26 mouse cellular contexts compared by ENCODE assay signal in the genomic region with DNA sequence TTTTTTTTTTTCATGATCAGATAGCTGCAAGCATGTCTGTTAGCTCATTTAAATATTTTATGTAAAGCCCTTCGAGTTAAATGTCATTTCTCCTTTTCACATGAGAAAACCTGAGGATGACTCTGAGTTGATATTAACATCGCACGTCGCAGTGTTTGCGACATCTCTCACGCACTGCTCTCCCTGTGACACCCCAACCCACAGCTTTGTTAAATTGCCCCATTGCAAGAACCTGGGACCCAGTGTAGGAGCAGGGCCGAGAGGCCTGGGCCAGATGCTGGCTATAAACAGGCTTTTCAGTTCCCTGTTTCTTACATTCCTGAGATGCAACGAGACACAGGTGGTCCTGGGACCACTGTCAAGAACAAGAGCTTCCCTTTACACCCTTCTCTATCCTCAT. TPM values are rescaled to one million over a fixed set of nuclear protein-coding genes. Genes with fewer than 3 reads are reported as not detected.
DNase-seq lines count a peak whose midpoint lies in the region; ATAC-seq and TF ChIP-seq lines count a peak whose summit lies in the region.
"Had no signal": no experiment of that assay in that cellular context is flagged by ENCODE, and none has a peak within 500 bp of the region (broad histone marks: within the 10 kb centered on the region; RNA-seq: fewer than 3 reads in every experiment).

No protein-coding gene starts in this region.

- TF ChIP-seq CTCF in layer of hippocampus, adult 2 months (conservative IDR thresholded peaks at IDR 0.05): no peak

- 0 out of 2 replicates have a peak overlapping the region, but pooled peaks have one; percentile 10 for H3K9ac ChIP-seq in heart, embryonic 13.5 days
- H3K9ac ChIP-seq: embryonic facial prominence, embryonic 12.5 days; embryonic facial prominence, embryonic 15.5 days; forebrain, postnatal 0 days; hindbrain, embryonic 12.5 days; hindbrain, embryonic 15.5 days had no signal

- no peaks in the 10 kb centered on the region for H3K9me3 ChIP-seq in heart, embryonic 13.5 days
- H3K9me3 ChIP-seq: embryonic facial prominence, embryonic 12.5 days; embryonic facial prominence, embryonic 15.5 days; heart, embryonic 10.5 days; hindbrain, embryonic 12.5 days; hindbrain, embryonic 15.5 days had no signal

- no peaks in the 10 kb centered on the region for H3K36me3 ChIP-seq in heart, embryonic 13.5 days
- H3K36me3 ChIP-seq: embryonic facial prominence, embryonic 12.5 days; embryonic facial prominence, embryonic 15.5 days; heart, embryonic 10.5 days; hindbrain, embryonic 12.5 days; hindbrain, embryonic 15.5 days had no signal

- H3K27me3 ChIP-seq in heart, embryonic 13.5 days (replicated peaks): no peaks in the 10 kb centered on the region
- H3K27me3 ChIP-seq: embryonic facial prominence, embryonic 12.5 days; embryonic facial prominence, embryonic 15.5 days had no signal

- intact Hi-C loops in heart, postnatal 25 days (cut with DNase I): loop anchor here (1.0 kb wide), 1 partner anchor 15 kb away; no protein-coding TSS in a partner anchor

- H3K4me3 ChIP-seq in heart, embryonic 13.5 days: no peak overlapping the region
- no peak overlapping the region for H3K4me3 ChIP-seq in layer of hippocampus, adult 2 months
- H3K4me3 ChIP-seq: embryonic facial prominence, embryonic 12.5 days; embryonic facial prominence, embryonic 15.5 days; gastrocnemius, adult 2 months; heart, embryonic 10.5 days; hindbrain, embryonic 12.5 days; hindbrain, embryonic 15.5 days had no signal

- WGBS in heart, embryonic 13.5 days: 81% methylated on average over 8 of the region's 8 CpGs

- H3K27ac ChIP-seq in heart, embryonic 13.5 days (replicated peaks): no peak overlapping the region
- H3K27ac ChIP-seq in layer of hippocampus, adult 2 months: no peak overlapping the region
- H3K27ac ChIP-seq: embryonic facial prominence, embryonic 12.5 days; embryonic facial prominence, embryonic 15.5 days; heart, embryonic 10.5 days; hindbrain, embryonic 12.5 days; hindbrain, embryonic 15.5 days had no signal

- H3K4me1 ChIP-seq in heart, embryonic 13.5 days: peaks cover 23% of the 10 kb centered on the region

- ATAC-seq in heart, embryonic 13.5 days (ENCODE audit: extremely low read depth, insufficient number of reproducible peaks, low FRiP score, low TSS enrichment): no peak
- ATAC-seq: forebrain, embryonic 14.5 days; forebrain, postnatal 0 days; inflammation-experienced regulatory T-cells, adult 6 months; intestine, embryonic 16.5 days had no signal

- no peak overlapping the region for H3K4me2 ChIP-seq in heart, embryonic 13.5 days
- H3K4me2 ChIP-seq: embryonic facial prominence, embryonic 12.5 days; embryonic facial prominence, embryonic 15.5 days; hindbrain, embryonic 12.5 days; hindbrain, embryonic 15.5 days had no signal

- DNase-seq in heart, postnatal 25 days (ENCODE audit: low spot score): no peak
- peak; percentile 71 for DNase-seq in A20 (ENCODE audit: low read depth, low spot score)
- DNase-seq in CD4-positive, CD25-positive, alpha-beta regulatory T cell, adult 2 months (ENCODE audit: low read depth, low spot score): peak; percentile 51
- DNase-seq in induced T-regulatory cell, adult 2 months (ENCODE audit: low read depth): peak; percentile 45
- no peak for DNase-seq in layer of hippocampus, adult 2 months (ENCODE audit: low spot score in 2 of 2)
- DNase-seq in testis, postnatal 10 days (ENCODE audit: low spot score): no peak
- DNase-seq: adrenal gland, adult 2 months; adrenal gland, postnatal 14 days; cerebellum, adult 11 months; cerebellum, adult 2 months; cerebellum, adult 9-11 months; cerebellum, postnatal 25 days; forebrain, postnatal 0 days; gastrocnemius, adult 2 months; gastrocnemius, postnatal 14 days; heart, adult 18-20 months; heart, postnatal 36 days had no signal

RNA-seq across cellular contexts. Expression of a gene that starts 39.7 kb away (rescaled TPM):
- 46.9 and 48.3 TPM in 2 replicates for polyA plus RNA-seq in heart, embryonic 13.5 days (2015; fragmentation: Nextera tagmentation; extraction: Ambion mirVana)
- total RNA-seq in heart, postnatal 25 days (2021): 10 to 100 TPM; 64.3 to 67.1 TPM
- 10 to 100 TPM in 1 of 2 experiments, 1 to 10 TPM in 1; 9.9 to 12.2 TPM for total RNA-seq in layer of hippocampus, adult 2 months (2021)

RNA-seq across cellular contexts. Expression of a gene that starts 53.7 kb away (rescaled TPM):
- polyA plus RNA-seq in heart, embryonic 13.5 days (2015; fragmentation: Nextera tagmentation; extraction: Ambion mirVana): 18.3 and 18.6 TPM in 2 replicates
- 10 to 100 TPM; 26.4 to 28.2 TPM for total RNA-seq in heart, postnatal 25 days (2021)
- 1 to 10 TPM; 4.0 to 4.3 TPM for total RNA-seq in layer of hippocampus, adult 2 months (2021)

Comparison
In these comparisons a context has a peak if more than half of its experiments do, and no peak if none do; other contexts are left out.
1. DNase-seq: peak in A20 (single experiment), CD4-positive, CD25-positive, alpha-beta regulatory T cell, adult 2 months (single experiment) and induced T-regulatory cell, adult 2 months (single experiment); none in heart, postnatal 25 days (single experiment), layer of hippocampus, adult 2 months (0 of 2) and testis, postnatal 10 days (single experiment).
2. RNA of a gene that starts 39.7 kb away (total RNA-seq): 64.3 to 67.1 TPM in heart, postnatal 25 days; 9.9 to 12.2 TPM in layer of hippocampus, adult 2 months; every median in the first group is over 4 times any median in the second.
3. RNA of a gene that starts 53.7 kb away (total RNA-seq): 26.4 to 28.2 TPM in heart, postnatal 25 days; 4.0 to 4.3 TPM in layer of hippocampus, adult 2 months; every median in the first group is over 4 times any median in the second.